Mouse (Mus musculus) G1E (cell line): ENCODE data around the gene Dkk3.

Source experiments
- CTCF ChIP-seq: IDR thresholded peaks from 2 replicates; pipeline ENCODE4 v1.5.1; 2012; ENCODE audit warnings: low read depth, low read length, inconsistent platforms, mixed read lengths
- GATA1 ChIP-seq: IDR thresholded peaks from 2 replicates; pipeline ENCODE4 v1.6.1; 2012; ENCODE audit warnings: borderline replicate concordance, low read length, inconsistent platforms, mixed read lengths
- TAL1 ChIP-seq: conservative IDR thresholded peaks from 2 replicates; pipeline ENCODE4 v1.6.1; 2012; ENCODE audit warnings: low read depth, low read length, inconsistent platforms, mixed read lengths

DNA sequence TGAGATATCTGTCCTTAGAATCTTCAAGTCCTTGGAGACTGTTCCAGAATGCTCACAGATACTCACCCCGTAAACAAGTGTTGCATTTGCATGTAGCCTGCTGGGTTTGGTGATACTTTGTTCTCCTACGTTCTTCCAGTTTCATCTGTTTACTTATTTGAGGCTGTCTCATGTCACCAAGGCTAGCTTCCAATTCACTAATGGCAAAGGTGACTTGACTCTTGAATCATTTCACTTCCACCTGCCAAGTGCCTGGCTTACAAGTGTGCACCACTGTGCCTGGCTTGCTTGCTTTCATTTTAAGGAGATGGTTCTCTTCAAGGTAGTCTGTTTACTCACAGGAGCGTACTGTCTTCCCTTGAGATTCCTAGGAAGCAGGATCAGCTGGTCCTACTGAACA lies 5.6 kb upstream of the Dkk3 start:
- TF ChIP-seq CTCF (no peak), TAL1 (no peak), GATA1 (no peak)
